Mouse (Mus musculus) monocyte, adult 5-6 weeks (primary cell): ENCODE data around the gene Il6st. TPM values are rescaled to one million over a fixed set of nuclear protein-coding genes. Genes with fewer than 3 reads are reported as not detected.
"Not testable (repeated sequence)": the region's sequence is repeated elsewhere in the genome, so short reads cannot be mapped to it uniquely, and the experiment has no call there.

ENCODE experiments used
- ATAC-seq: fragments of 153-309, 156-312 bp; replicated peaks from 2 replicates; pipeline ENCODE4 v1.8.0; 2017; ENCODE audit warnings: mild to moderate bottlenecking; ENCODE audit not compliant: low TSS enrichment, insufficient number of reproducible peaks, severe bottlenecking, poor library complexity, low FRiP score
- total RNA-seq: library from RNA; stranded (forward); fragments of 200-1000, 200-491, 200-594 nt; gene quantifications from 3 replicates; pipeline ENCODE4 v1.2.3, GENCODE M21; 2017

Il6st gene
- total RNA-seq: 23.5 to 26.3 TPM (median 23.8 TPM) in 3 replicates

- peak; percentile 96 for ATAC-seq
Observed at GRCm38 (mm10) chr13:112463868-112464625, at the start of gene Il6st. Gene Il6st (plus strand): TSS chr13:112464070.

GRCm38 (mm10) chr13:112415896-112416295 lies 48.0 kb upstream of the Il6st start:
- ATAC-seq: no peak

GRCm38 (mm10) chr13:112416410-112417162 lies 47.3 kb upstream of the Il6st start:
- no peak for ATAC-seq

GRCm38 (mm10) chr13:112417163-112417523 lies 46.7 kb upstream of the Il6st start:
- no peak for ATAC-seq

- ATAC-seq: no peak
Observed at GRCm38 (mm10) chr13:112417861-112418423, 45.9 kb upstream of the Il6st start.

GRCm38 (mm10) chr13:112418595-112418994 lies 45.3 kb upstream of the Il6st start:
- ATAC-seq: no peak

- ATAC-seq: no peak
Observed at GRCm38 (mm10) chr13:112424212-112424611, 39.7 kb upstream of the Il6st start.

- no peak for ATAC-seq
Observed at GRCm38 (mm10) chr13:112424635-112425034, 39.2 kb upstream of the Il6st start.

- ATAC-seq: no peak
Observed at GRCm38 (mm10) chr13:112425181-112425654, 38.7 kb upstream of the Il6st start.

- 0 out of 2 replicates have a peak, but pooled peaks have one; percentile 4 for ATAC-seq
Observed at GRCm38 (mm10) chr13:112426265-112427135, 37.4 kb upstream of the Il6st start.

- not testable (repeated sequence) for ATAC-seq
Observed at GRCm38 (mm10) chr13:112427136-112427470, 36.8 kb upstream of the Il6st start.

GRCm38 (mm10) chr13:112427521-112427920 lies 36.3 kb upstream of the Il6st start:
- peak; percentile 96 for ATAC-seq

GRCm38 (mm10) chr13:112433271-112433670 lies 30.6 kb upstream of the Il6st start:
- ATAC-seq: no peak

GRCm38 (mm10) chr13:112435241-112436075 lies 28.4 kb upstream of the Il6st start:
- ATAC-seq: no peak

- no peak for ATAC-seq
Observed at GRCm38 (mm10) chr13:112436288-112436687, 27.6 kb upstream of the Il6st start.

- peak; percentile 40 for ATAC-seq
Observed at GRCm38 (mm10) chr13:112438001-112438868, 25.6 kb upstream of the Il6st start.
